Mouse (Mus musculus) limb, embryonic 11.5 days (tissue): Measurements from ENCODE around the gene 6430550D23Rik. TPM values are rescaled to one million over a fixed set of nuclear protein-coding genes. Genes with fewer than 3 reads are reported as not detected.

Source experiments
- ATAC-seq: fragments of 200-750 bp; cut with Nextera tagmentation; 2 replicates; pipeline ENCODE4 v1.8.0; 2017; ENCODE audit warnings: low read depth; ENCODE audit not compliant: insufficient number of reproducible peaks, low FRiP score, low TSS enrichment
- DNase-seq: peaks from one replicate; pipeline ENCODE4 v3.0.0-alpha.2; 2015; ENCODE audit warnings: low spot score
- H3K27ac ChIP-seq: fragments of 300-500 bp; sonication (generic); replicated peaks from 2 replicates; pipeline ENCODE4 v1.5.1; 2014; ENCODE audit warnings: low read depth, mild to moderate bottlenecking, low read length
- H3K27me3 ChIP-seq: fragments of 300-500 bp; sonication (generic); 2 replicates; pipeline ENCODE4 v1.6.1; 2014; ENCODE audit warnings: mild to moderate bottlenecking, low read length, mixed read lengths; ENCODE audit not compliant: control insufficient read depth, insufficient read depth
- H3K36me3 ChIP-seq: fragments of 300-500 bp; sonication (generic); 2 replicates; pipeline ENCODE4 v1.6.1; 2014; ENCODE audit warnings: mild to moderate bottlenecking, low read length, moderate library complexity, mixed read lengths; ENCODE audit not compliant: control insufficient read depth, insufficient read depth
- H3K4me1 ChIP-seq: fragments of 300-500 bp; sonication (generic); 2 replicates; pipeline ENCODE4 v1.6.1; 2014; ENCODE audit warnings: low read length, mixed read lengths; ENCODE audit not compliant: control insufficient read depth, insufficient read depth
- H3K4me2 ChIP-seq: fragments of 300-500 bp; sonication (generic); 2 replicates; pipeline ENCODE4 v1.6.1; 2014; ENCODE audit warnings: low read depth, mild to moderate bottlenecking, moderate library complexity; ENCODE audit not compliant: severe bottlenecking
- H3K4me3 ChIP-seq: fragments of 300-500 bp; sonication (generic); 2 replicates; pipeline ENCODE4 v1.5.1; 2014; ENCODE audit warnings: low read depth, low read length
- H3K9ac ChIP-seq: fragments of 300-500 bp; sonication (generic); 2 replicates; pipeline ENCODE4 v1.6.1; 2014; ENCODE audit warnings: mild to moderate bottlenecking, low read length
- H3K9me3 ChIP-seq: fragments of 300-500 bp; sonication (generic); 2 replicates; pipeline ENCODE4 v1.6.1; 2016; ENCODE audit warnings: low read length; ENCODE audit not compliant: control insufficient read depth
- whole genome bisulfite sequencing: fragments of 180-500 bp; shearing (Covaris S2); extraction: QIAGEN DNeasy Blood & Tissue Kit; methylation state at CpG from one replicate; pipeline ENCODE4 v1.1.7; 2014; 5-methylcytosine and 5-hydroxymethylcytosine counted together
- polyA plus RNA-seq: library from polyadenylated mRNA; unstranded; fragments of >200 nt; fragmentation: Nextera tagmentation; extraction: Ambion mirVana; gene quantifications from 2 replicates; pipeline ENCODE4 v1.2.1, GENCODE M21; 2014

Gene 6430550D23Rik
- polyA plus RNA-seq, 1 experiment from 2014 or later: 1.6 TPM

DNA sequence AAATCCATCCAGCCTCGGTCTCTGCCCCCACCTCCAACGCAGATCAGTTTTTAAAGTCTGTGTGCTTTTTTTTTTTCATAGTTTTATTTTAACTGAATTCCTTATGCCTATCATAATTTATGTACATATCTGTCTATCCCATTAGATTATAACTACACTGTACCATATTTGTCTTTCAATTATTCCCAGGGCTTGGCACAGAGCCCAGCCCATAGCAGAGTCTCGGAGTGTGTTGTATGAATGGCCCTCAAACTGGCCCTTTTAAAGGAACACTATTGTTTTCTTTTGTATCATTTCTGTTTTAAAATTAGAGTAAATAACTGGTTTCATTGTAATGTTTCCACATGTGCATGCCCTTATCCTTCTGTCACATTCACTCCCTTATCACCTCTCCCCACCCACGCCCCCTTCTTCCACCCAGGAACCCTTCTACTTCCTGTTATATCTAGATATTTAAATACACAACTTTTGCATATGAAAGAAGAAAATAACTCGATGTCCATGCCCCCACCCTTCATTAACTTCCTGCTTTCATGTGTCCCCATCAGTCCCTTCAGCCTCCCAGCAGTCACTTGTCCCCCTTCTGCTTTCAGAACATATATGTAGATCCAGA is 60.3 kb downstream of the 6430550D23Rik start:
- no peaks in the 10 kb centered on the region for H3K27me3 ChIP-seq
- 81% methylated on average over 5 of the region's 5 CpGs for WGBS
- peaks cover 31% of the 10 kb centered on the region for H3K4me1 ChIP-seq
- no peaks in the 10 kb centered on the region for H3K36me3 ChIP-seq
- ATAC-seq (no peak), DNase-seq (no peak)
- H3K9me3 ChIP-seq: no peaks in the 10 kb centered on the region
- no peak overlapping the region for H3K27ac ChIP-seq
- no peak overlapping the region for H3K4me3 ChIP-seq
- no peak overlapping the region for H3K4me2 ChIP-seq
- no peak overlapping the region for H3K9ac ChIP-seq

- H3K27ac ChIP-seq: no peak overlapping the region
- H3K4me1 ChIP-seq: peaks cover 34% of the 10 kb centered on the region
- 37% methylated on average over 4 of the region's 4 CpGs for WGBS
- H3K4me2 ChIP-seq: no peak overlapping the region
- H3K36me3 ChIP-seq: no peaks in the 10 kb centered on the region
- no peak for ATAC-seq
- no peak overlapping the region for H3K4me3 ChIP-seq
- no peak overlapping the region for H3K9ac ChIP-seq
- no peaks in the 10 kb centered on the region for H3K9me3 ChIP-seq
- H3K27me3 ChIP-seq: no peaks in the 10 kb centered on the region
- DNase-seq: no peak
Measured at GRCm38 (mm10) chr2:155946499-155946898, 61.3 kb downstream of the 6430550D23Rik start.

GRCm38 (mm10) chr2:155946069-155946468 is 61.7 kb downstream of the 6430550D23Rik start:
- Histone ChIP-seq H3K4me3 (no peak overlapping the region), H3K27me3 (no peaks in the 10 kb centered on the region), H3K36me3 (no peaks in the 10 kb centered on the region), H3K27ac (no peak overlapping the region), H3K9me3 (no peaks in the 10 kb centered on the region), H3K4me2 (no peak overlapping the region), H3K9ac (no peak overlapping the region), H3K4me1 (peaks cover 34% of the 10 kb centered on the region)
- 3% methylated on average over 7 of the region's 7 CpGs for WGBS
- DNase-seq (peak; percentile 91), ATAC-seq (no peak)

GRCm38 (mm10) chr2:155945580-155945979 is 62.2 kb downstream of the 6430550D23Rik start:
- ATAC-seq (0 out of 2 replicates have a peak, but pooled peaks have one; percentile 32), DNase-seq (peak; percentile 33)
- Histone ChIP-seq H3K9me3 (no peaks in the 10 kb centered on the region), H3K27me3 (no peaks in the 10 kb centered on the region), H3K4me3 (no peak overlapping the region), H3K4me2 (no peak overlapping the region), H3K27ac (no peak overlapping the region), H3K36me3 (no peaks in the 10 kb centered on the region), H3K9ac (no peak overlapping the region), H3K4me1 (peaks cover 34% of the 10 kb centered on the region)
- 44% methylated on average over 5 of the region's 5 CpGs for WGBS

- H3K36me3 ChIP-seq: no peaks in the 10 kb centered on the region
- WGBS: 38% methylated on average over 13 of the region's 13 CpGs
- DNase-seq (peak; percentile 52), ATAC-seq (no peak)
- H3K9ac ChIP-seq: peak within 1 kb of the TSS; percentile 32
- H3K4me1 ChIP-seq: peaks cover 32% of the 10 kb centered on the region
- H3K27ac ChIP-seq: peak within 1 kb of the TSS; percentile 71
- H3K4me3 ChIP-seq: peak within 1 kb of the TSS; percentile 9
- H3K27me3 ChIP-seq: no peaks in the 10 kb centered on the region
- H3K9me3 ChIP-seq: no peaks in the 10 kb centered on the region
- peak within 1 kb of the TSS; percentile 43 for H3K4me2 ChIP-seq
Measured at GRCm38 (mm10) chr2:155945124-155945523, 62.7 kb downstream of the 6430550D23Rik start, which contains the start of gene Gdf5. TSS of gene Gdf5 (minus strand) at chr2:155945367.

GRCm38 (mm10) chr2:155944685-155945084 is 63.1 kb downstream of the 6430550D23Rik start:
- no peak for ATAC-seq
- H3K4me2 ChIP-seq: peak overlapping the region; percentile 43
- no peak for DNase-seq
- peak overlapping the region; percentile 71 for H3K27ac ChIP-seq
- no peaks in the 10 kb centered on the region for H3K9me3 ChIP-seq
- 79% methylated on average over 4 of the region's 4 CpGs for WGBS
- no peaks in the 10 kb centered on the region for H3K36me3 ChIP-seq
- peak overlapping the region; percentile 32 for H3K9ac ChIP-seq
- H3K27me3 ChIP-seq: no peaks in the 10 kb centered on the region
- H3K4me3 ChIP-seq: peak overlapping the region; percentile 9
- peaks cover 28% of the 10 kb centered on the region for H3K4me1 ChIP-seq

DNA sequence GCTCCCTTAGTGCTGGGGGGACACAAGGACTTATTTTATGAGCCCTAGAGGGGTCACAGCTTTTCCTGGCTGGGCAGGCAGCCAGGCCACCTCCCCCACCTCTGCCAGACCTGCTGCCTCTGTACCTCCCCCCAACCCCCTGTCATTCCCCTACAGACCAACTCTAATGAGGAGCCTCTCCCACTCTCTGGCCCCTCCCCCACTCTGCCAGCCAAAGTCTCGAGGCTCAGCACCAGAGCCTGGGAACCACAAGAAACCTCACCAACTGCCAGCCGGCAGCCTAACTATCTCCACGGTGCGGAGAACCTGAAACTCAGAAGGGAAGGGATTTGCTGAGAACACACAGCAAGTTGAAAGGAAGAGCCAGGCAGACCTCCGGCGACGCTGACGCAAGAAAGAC is 64.3 kb downstream of the 6430550D23Rik start:
- WGBS: 0% methylated on average over 8 of the region's 8 CpGs
- H3K4me3 ChIP-seq: peak overlapping the region; percentile 9
- no peaks in the 10 kb centered on the region for H3K27me3 ChIP-seq
- peaks cover 20% of the 10 kb centered on the region for H3K4me1 ChIP-seq
- H3K9ac ChIP-seq: peak overlapping the region; percentile 41; the same call in 1 of the 2 replicates
- H3K4me2 ChIP-seq: peak overlapping the region; percentile 43
- no peaks in the 10 kb centered on the region for H3K9me3 ChIP-seq
- DNase-seq (peak; percentile 84), ATAC-seq (peak; percentile 48)
- H3K27ac ChIP-seq: peak overlapping the region; percentile 30; the same call in 1 of the 2 replicates
- H3K36me3 ChIP-seq: no peaks in the 10 kb centered on the region

DNA sequence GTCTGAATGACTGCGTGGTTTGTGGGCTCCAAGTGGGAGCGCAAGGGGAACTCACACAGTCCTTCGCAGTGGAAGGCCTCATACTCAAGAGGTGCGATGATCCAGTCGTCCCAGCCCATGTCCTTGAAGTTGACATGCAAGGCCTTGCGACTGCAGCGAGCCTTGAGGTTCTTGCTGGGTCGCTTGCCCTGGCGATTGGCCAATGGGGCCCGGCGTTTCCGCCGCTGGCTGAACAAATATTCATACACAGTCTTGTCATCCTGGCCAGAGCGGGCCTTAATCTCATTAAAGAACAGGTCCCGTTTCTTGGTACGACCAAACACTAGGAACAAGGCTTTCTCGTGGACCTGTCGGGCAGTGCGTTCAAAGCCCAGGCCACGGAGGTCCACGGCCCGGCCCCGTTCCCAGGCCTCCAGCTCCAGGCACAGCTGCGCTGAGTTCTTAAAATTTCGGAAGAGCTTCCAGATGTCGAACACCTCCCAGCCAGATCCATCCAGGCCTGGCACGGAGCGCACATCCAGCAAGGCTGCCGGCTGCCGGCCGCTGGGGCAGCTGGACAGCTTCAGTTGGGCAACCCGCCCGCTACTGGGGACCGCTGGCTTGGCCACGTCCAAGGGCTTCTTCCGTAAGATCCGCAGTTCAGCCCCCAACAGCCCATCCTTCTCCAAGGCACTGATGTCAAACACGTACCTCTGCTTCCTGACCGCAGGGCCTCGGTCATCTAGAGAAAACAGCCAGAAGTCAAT is 65.9 kb downstream of the 6430550D23Rik start:
- DNase-seq (no peak), ATAC-seq (no peak)
- Histone ChIP-seq H3K27ac (no peak overlapping the region; the same call in 1 of the 2 replicates), H3K4me3 (no peak overlapping the region), H3K4me1 (peaks cover 20% of the 10 kb centered on the region), H3K4me2 (no peak overlapping the region; the same call in 1 of the 2 replicates), H3K9me3 (no peaks in the 10 kb centered on the region), H3K36me3 (no peaks in the 10 kb centered on the region), H3K27me3 (no peaks in the 10 kb centered on the region), H3K9ac (no peak overlapping the region)
- 87% methylated on average over 40 of the region's 40 CpGs for WGBS
